Mouse (Mus musculus) urinary bladder, postnatal 0 days (tissue): ENCODE measurements around the gene Btbd35f25. TPM values are rescaled to one million over a fixed set of nuclear protein-coding genes. Genes with fewer than 3 reads are reported as not detected.

ENCODE experiments used
- polyA plus RNA-seq: library from polyadenylated mRNA; unstranded; fragments of >200 nt; fragmentation: Nextera tagmentation; extraction: Ambion mirVana; gene quantifications from 2 replicates; pipeline ENCODE4 v1.2.1, GENCODE M21; 2015

The Btbd35f25 gene
- not detected in 2 replicates for polyA plus RNA-seq

GRCm38 (mm10) chrX:31717056-31717455 lies at the start of gene Btbd35f25:
Btbd35f25 (minus strand) TSS chrX:31717156.

Other genes with a start within 250 kb of the Btbd35f25 start
- gene Gm21883, start 142.9 kb downstream of the Btbd35f25 start, polyA plus RNA-seq = not detected in 2 replicates
- not detected in 2 replicates for gene Spin2e, start 98.2 kb downstream of the Btbd35f25 start, polyA plus RNA-seq
- gene Gm21637, start 244.9 kb upstream of the Btbd35f25 start, polyA plus RNA-seq = not detected in 2 replicates